Mouse (Mus musculus): ENCODE measurements at regions not wholly inside any gene's neighbourhood (a gene's known extent, or its start where the extent isn't known, plus 50 kb on each side); places are given as distances from the start of the nearest gene placed in this dataset.
"Not testable (repeated sequence)": the region's sequence is repeated elsewhere in the genome, so short reads cannot be mapped to it uniquely, and the experiment has no call there.

- no peak for DNase-seq (ENCODE audit: low read depth)
- TF ChIP-seq POLR2A (IDR thresholded peaks at IDR 0.05; ENCODE audit: borderline replicate concordance, extremely low read depth, insufficient read depth, insufficient read length, poor library complexity, severe bottlenecking): no peak
- TF ChIP-seq CTCF (IDR thresholded peaks at IDR 0.05; ENCODE audit: borderline replicate concordance, extremely low read depth, insufficient read depth, insufficient read length): no peak
Observed at GRCm38 (mm10) chr1:8097046-8097445, 3289.4 kb downstream of the Gm37988 start.

- DNase-seq (ENCODE audit: low read depth): peak; percentile 53
Observed at GRCm38 (mm10) chr1:8123021-8123420, 3290.9 kb upstream of the A830018L16Rik start.

- DNase-seq (ENCODE audit: low read depth): not testable (repeated sequence)
Observed at GRCm38 (mm10) chr1:8134434-8135433, 3279.2 kb upstream of the A830018L16Rik start.

GRCm38 (mm10) chr1:8142583-8142982, 3271.3 kb upstream of the A830018L16Rik start:
- no peak for DNase-seq (ENCODE audit: low read depth)
- TF ChIP-seq CTCF (IDR thresholded peaks at IDR 0.05; ENCODE audit: borderline replicate concordance, extremely low read depth, insufficient read depth, insufficient read length) (no peak), POLR2A (IDR thresholded peaks at IDR 0.05; ENCODE audit: borderline replicate concordance, extremely low read depth, insufficient read depth, insufficient read length, poor library complexity, severe bottlenecking) (no peak)

- TF ChIP-seq CTCF (IDR thresholded peaks at IDR 0.05; ENCODE audit: borderline replicate concordance, extremely low read depth, insufficient read depth, insufficient read length) (no peak), POLR2A (IDR thresholded peaks at IDR 0.05; ENCODE audit: borderline replicate concordance, extremely low read depth, insufficient read depth, insufficient read length, poor library complexity, severe bottlenecking) (no peak)
- DNase-seq (ENCODE audit: low read depth): no peak
Observed at GRCm38 (mm10) chr1:8173196-8173595, 3240.7 kb upstream of the A830018L16Rik start.

Data from brain, embryonic 14.5 days (tissue).